Mouse (Mus musculus) v-Abl transformed pro-B cells (cell line): ENCODE data around the gene Grk4.

ENCODE experiments used
- in situ Hi-C, 2 experiments: fragments of 400-800 bp; cut with MboI; formaldehyde crosslinking; loops; one replicate each; pipeline ENCODE4 v1.15.1; 2025; ENCODE audit not compliant: unreplicated experiment in 2 of 2

Gene Grk4

DNA sequence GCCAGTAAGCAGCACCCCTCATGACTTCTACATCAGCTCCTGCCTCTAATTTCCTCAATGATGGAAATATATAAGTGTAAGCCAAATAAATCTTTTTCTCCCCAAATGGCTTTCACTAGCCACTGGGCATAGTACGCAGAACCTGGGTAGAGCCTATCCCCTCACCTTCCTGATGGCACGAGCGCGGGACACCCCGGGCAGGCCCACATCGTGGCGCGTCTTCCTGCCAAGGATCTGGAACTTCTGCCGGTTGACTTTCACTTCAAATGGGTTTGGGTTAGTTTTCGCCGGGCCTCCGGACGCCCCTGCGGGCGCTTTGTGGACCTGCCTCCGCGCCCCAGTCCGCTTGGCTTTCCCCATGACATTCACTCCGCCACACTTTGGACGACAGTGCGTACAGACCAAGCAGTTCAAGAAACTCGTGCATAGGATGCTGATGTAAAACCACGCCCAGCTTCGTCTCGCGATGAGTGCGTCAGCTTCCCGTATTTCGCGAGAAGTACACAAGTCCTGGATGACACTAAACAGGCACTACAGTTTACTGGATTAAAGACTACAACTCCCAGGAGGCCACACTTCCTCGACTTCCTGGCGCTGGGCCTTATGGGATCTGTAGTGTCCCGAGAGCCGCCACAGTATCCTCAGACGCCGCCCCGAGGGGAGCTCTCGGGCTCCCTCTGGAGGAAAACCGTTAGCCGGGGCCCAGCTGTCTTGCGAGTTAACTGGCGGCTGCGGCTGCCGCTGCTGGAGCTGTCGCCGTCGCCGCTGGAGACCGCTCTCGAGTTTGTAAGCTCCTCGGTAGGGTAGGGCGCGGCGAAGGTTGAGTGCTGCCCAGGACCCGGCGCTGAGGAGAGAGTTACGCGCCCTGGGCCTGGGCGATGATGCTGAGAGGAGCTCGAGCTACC lies at the start of gene Grk4, which contains the start of gene Nop14:
Grk4 (plus strand) TSS at position 694 of the 905 bp plus-strand sequence.
Nop14 (minus strand) TSS at position 463 of the 905 bp plus-strand sequence.
- in situ Hi-C loops: no loop called here

DNA sequence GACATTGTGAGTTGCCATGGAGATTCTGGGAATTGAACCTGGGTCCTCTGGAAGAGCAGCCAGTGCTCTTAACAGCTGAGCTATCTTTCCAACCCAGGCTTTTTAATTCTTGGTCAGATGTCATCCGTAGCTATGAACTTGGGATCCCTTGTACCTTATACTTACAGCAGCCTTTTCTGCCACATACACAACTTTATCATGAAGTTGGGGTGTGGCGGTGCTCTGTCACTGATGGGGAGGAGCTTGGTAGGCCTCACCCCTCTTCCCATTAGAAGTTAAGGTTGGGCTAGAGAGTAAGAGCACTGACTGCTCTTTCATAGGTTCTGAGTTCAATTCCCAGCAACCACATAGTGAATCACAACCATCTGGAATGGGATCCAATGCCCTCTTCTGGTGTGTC lies 27.2 kb upstream of the Grk4 start:
- in situ Hi-C loops: loop anchor here in 1 of 2 experiments (25.0 kb wide), 1 partner anchor 521 kb away; no protein-coding TSS in a partner anchor

DNA sequence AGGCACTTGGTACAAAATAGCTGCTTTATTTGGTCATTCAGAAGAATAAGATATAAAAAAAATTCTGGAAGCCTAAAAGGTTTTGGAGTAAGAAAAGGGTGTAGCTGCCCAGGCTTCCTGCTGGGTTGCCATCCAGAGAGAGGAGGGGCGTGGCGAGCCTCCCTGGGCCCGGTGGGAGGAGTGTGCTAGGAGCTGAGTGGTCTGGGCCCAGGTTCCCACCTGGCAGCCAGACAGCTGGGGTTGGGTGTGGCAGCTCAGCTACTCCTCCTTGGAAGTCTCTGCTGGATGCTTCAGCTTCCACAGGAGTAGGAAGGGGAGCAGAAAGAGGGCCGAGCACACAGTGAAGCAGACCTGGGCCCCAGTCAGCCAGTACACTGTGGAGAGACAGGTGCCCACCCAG lies 26.5 kb upstream of the Grk4 start:
- in situ Hi-C loops: loop anchor here in 1 of 2 experiments (25.0 kb wide), 1 partner anchor 521 kb away; no protein-coding TSS in a partner anchor

DNA sequence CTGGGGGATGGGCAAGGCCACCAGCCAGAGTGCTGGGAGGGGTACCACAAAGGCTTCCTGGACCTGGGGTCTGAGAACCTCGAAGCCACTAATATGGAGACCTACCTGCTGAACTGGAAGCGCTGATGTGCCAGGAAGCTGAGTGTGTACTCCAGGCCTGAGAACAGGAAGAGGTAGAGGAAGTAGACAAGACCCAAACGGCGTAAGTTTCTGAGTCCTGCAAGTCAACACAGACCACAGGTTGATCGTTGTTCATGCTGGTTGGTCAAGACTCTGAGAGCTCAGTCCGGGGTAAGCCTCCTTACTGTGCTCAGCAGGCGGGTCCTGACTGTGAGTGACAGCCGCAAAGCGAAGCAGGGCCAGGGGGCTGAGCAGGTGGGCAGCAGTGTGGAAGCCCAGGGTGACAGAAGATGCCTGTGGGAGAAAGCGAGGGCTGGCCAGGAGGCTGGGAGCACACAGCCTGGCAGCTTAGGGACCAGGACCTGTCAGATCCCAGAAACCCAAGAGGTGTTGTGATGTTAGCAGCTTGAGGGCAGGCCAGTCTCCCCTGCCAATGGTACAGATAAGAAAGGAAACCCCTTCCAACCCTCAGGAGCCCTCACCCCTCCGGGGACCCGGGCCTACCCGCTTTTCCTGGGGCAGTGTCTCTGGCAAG lies 25.3 kb upstream of the Grk4 start:
- in situ Hi-C loops: loop anchor here in 1 of 2 experiments (5.0 to 25.0 kb wide), 2 partner anchors 88 to 523 kb away; no protein-coding TSS in a partner anchor

DNA sequence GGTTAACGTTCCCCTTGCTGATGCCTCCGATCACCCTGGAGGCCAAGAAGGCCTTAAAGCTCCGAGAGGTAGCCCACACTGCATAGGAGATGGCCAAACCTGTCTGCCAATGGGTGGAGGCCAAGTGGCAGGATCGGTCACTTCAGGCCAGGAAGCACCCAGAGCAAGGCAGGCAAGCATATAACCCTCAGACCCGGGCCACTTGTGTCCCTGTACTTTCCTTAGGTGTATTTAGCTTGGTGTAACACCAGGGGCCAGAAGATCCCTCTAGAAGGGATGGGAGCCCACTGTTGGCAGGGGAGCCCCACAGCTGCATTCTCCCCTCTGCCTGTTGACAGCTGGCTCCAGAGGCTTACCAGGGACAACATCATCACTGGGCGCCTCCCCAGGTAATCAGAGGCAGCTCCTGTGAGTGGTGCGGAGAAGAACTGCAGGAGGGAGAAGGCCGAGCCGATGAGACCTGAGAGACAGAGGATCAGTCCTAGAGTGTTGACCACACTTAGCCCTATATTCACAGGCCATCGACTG lies 24.4 kb upstream of the Grk4 start:
- in situ Hi-C loops: loop anchor here in 1 of 2 experiments (5.0 to 25.0 kb wide), 2 partner anchors 88 to 523 kb away; no protein-coding TSS in a partner anchor

DNA sequence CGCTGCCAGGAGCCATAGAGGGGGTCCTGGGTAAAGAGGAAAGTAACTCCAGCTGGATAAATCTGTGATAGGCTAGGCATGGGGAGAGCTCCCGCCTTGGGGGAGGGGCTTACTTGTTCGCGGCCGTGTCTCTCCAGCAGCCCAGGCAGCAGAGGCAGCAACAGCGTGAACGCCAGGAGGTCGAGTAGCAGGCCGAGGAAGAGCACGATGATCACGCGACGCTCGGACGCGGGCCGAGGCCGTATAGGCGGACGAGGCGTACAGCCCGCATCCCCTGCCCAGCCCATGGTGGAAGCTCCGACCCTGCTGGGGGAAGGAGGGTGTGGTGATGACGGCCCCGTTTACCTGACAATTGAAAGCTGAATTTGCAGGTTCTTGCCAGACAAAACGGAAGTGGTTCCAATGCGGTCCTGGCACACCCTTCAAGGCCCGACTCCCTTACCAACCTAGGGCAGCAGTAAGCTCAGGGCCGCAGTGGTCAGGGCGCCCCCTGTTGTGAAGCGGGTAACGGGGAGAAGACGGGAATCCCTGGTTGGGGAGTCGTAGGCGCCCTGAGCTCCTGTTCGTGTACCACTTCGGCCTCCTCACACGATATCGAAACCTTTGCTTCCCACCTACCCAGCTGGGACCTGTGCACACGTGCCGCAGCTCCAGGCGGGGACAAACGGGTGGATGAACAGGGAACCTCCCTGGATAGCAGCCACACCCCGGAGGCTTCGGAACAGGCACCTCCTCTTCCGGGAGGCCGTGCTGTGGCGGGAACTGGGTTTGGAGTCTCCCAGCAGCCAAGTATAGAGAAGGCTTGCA lies 23.5 kb upstream of the Grk4 start, which contains the start of gene Mfsd10:
Mfsd10 (minus strand) TSS at position 732 of the 807 bp plus-strand sequence.
- in situ Hi-C loops: loop anchor here in 1 of 2 experiments (5.0 to 25.0 kb wide), 2 partner anchors 89 to 524 kb away; no protein-coding TSS in a partner anchor

DNA sequence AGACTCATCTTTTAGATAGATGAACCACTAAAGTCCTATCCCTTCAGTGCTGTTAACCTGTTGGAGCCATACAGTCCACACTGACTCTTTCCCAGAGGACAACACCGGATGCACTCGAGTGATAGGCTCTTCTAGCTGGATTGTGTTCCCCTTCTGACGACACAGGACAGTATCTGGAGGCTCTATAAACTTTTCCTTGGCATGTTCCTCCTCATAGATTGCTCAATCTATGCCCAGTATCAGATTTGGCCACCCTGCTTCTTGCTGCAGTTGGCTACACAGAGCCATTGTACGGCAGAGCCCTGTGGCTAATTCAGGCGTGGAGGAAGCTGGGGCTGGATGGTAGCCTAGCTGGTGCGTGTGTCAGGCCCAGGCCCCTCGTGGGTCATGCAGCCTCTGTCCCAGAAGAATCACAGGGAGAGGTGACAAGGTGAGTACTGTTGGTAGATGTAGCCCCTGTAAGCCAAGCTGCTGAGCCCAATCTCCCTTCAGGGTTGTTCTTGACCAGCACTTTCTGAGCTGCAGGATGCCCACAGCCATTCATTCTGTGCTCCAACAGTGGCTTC lies 22.5 kb upstream of the Grk4 start:
- in situ Hi-C loops: loop anchor here in 1 of 2 experiments (5.0 to 25.0 kb wide), 2 partner anchors 90 to 525 kb away; no protein-coding TSS in a partner anchor

DNA sequence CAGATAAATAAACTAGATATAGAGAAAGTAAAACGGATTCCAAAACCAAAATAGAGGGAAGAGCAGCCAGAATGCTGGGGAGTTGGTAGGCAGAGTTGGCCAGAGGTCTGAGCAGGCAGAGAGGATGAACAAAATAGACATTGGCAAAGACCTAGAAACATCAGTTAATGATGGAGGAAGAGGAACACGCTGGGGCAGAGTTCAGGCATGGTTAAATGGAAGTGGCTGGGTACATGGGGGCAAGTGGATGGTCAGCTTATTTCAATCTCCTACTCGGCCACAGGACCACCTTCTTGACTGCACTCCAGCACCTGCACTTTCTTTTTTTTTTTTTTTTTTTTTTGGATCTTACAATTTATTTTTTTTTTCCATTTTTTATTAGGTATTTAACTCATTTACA lies 18.2 kb upstream of the Grk4 start:
- in situ Hi-C loops: loop anchor here in 1 of 2 experiments (10.0 to 25.0 kb wide), 2 partner anchors 347 to 530 kb away; no protein-coding TSS in a partner anchor

DNA sequence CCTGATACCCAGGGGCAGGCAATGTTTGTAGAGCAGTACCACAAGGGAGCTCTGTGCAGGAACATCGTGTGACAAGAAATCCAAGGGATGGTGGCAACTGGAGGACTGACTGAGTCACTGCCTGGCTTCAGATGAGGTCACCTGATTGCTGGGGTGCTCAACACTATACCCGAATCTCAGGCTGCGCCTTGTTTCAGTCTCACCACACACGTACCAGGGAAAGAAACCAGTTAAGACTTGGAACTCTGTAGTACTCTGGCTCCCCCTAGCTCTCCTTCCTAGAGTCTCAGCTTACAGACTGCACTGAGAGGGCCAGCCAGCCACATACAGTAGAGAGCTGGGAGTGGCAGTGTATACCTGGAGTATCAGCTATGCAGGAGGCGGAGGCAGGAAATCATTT lies 17.2 kb upstream of the Grk4 start:
- in situ Hi-C loops: loop anchor here in 1 of 2 experiments (10.0 to 25.0 kb wide), 2 partner anchors 348 to 531 kb away; no protein-coding TSS in a partner anchor

DNA sequence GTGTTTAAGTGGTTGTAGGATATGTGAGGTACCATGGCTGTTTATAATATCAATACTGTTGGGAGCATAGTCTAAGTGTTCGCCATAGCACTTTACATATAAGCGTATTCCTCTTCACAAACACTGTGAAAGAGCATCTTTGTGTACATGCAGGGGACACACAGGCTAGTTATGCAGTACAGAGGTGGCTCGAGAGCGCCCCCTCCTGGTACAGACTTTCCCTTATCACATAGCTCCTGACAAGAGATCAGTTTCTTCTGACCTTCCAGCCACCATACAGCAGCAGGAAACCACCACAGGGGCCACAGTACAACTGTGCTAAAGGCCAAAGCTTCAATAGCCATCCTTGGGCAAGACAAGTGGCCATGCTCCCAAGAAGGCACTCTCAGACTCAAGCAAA lies 12.6 kb upstream of the Grk4 start:
- in situ Hi-C loops: loop anchor here (5.0 to 25.0 kb wide), 5 partner anchors 130 to 535 kb away; partner anchors contain the start of gene Tnip2 (in 1 of the 2)

DNA sequence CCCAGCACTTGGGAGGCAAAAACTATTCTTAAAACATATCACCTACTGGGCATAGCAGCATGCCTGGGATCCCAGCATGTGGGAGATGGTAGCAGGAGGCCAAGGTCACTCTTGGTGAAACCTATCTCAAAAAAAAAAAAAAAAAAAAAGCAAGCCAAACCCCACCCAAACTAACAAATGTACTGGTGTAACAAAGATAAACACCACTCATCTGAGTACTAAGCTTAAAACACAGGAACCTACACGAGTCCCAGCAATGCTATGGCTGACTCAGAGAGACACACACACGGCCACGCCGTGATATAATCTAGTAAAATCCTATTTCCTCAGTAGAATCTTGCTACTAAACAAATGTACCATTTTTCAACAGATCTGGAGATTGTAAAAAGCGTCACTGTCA lies 7.2 kb upstream of the Grk4 start:
- in situ Hi-C loops: no loop called here

DNA sequence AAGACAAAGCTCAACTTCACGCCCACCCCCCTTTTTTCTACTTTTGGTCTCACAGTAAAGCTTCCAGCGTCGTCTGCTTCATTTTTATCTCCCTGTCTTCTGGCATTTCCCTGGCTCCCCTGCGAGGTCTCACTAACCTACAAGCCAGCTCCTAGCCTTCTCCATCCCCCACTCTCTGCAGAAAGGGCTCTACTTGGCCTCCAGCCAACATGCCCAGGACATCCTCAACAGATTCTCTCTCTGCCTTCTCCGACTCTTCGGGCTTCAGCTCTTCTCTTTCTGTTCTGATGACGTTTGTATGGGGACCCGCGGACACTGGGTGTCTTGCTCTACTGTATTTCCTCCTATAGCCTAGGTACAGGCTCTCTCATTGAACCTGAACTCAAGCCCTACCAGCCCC lies 5.3 kb upstream of the Grk4 start:
- in situ Hi-C loops: no loop called here

DNA sequence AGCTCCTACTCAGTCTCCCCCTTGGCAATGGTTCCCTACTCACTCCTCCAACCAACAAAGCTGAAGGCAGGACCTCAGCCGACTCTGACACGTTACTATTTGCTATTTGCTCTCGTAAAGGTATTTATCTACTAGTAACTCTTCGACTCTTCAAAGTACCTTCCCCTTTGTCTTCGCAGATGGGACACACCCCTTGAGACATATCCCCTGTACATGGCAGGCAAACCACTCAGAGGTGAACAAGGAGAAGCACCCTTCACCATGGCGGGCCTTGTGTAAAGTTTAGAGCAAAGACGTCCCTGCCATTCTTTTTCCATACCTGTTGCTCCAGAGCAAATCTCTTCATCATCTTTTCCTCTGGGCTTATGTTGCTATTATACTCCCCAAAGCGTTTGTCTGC lies 2.6 kb upstream of the Grk4 start:
- in situ Hi-C loops: no loop called here

DNA sequence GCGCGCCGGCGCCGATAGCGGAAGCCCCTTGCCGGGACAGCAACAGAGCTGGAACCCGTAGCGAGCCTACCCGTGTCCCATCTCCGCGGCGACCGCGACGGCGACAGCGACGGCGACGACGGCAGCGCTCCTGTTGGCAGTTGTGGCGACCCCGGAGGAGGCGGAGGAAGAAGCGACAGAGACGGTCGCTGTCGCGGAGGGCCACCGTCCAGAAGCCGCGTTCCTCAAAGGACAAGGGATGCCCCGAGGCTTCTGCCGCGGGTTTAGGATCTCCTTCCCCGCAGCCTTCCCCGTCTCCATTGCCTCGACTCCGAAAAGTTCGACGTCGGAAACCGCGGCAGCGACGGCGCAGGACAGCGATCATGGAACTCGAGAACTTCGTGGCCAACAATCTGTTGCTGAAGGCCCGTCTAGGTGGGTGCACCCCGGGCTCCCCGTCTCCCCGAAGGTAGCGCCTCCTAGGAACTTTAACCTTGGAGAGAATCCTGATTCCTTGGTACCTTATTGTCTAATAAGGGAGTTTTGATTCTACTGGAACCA lies 482 bp downstream of the Grk4 start:
- in situ Hi-C loops: no loop called here

DNA sequence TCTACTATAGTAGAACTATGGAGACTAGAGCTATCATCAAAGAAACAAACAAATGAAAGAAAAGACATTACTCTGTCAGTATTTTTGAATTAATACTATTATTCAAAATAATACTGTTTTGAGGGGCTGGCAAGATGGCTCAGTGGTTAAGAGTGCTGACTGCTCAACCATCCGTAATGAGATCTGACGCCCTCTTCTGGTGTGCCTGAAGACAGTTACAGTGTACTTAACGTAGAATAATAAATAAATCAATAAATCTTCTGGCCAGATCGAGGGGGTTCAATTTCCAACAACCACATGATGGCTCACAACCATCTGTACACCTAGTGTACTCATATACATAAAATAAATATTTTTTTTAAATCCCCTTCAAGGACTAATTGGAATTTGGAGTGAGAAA lies 1.7 kb downstream of the Grk4 start:
- in situ Hi-C loops: no loop called here

DNA sequence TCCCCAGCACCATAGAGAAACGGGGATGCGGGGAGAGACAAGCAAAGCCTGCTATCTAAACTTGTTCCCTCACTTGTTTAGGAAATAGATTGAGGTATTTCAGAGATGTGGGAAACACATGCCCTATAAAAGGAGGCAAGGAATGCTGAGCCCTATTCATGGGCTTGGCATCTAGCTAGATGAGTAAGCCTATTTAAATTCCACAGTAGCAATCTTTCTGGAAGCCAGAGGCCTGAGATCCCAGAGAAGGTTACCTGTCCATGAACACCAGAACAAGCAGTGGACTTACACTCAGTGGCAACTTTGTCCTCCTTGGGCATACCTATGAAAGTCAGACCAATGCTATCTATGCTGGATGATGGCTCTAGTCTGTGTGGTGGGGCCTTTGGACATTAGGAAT lies 3.1 kb downstream of the Grk4 start:
- in situ Hi-C loops: no loop called here

DNA sequence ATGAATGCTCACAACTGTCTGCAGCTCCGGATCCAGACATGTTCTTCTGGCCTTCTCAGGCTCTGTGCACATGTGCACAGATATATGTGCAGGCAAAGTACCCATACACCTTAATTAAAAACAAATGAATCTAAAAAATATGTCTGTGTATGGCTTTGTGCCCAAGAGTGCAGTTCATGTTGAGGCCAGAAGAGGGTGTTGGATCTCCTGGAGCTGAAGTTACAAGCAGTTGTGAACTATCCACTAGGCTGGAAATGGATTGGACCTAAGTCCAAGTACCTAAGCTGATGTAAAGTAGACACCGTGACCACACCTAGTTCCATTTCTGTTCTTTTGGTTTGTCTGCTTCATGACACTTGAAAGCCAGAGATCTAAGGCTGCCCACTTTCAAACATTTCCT lies 9.3 kb downstream of the Grk4 start:
- in situ Hi-C loops: loop anchor here in 1 of 2 experiments (5.0 kb wide), 1 partner anchor 373 kb away; the partner anchor contains the start of gene Hgfac

DNA sequence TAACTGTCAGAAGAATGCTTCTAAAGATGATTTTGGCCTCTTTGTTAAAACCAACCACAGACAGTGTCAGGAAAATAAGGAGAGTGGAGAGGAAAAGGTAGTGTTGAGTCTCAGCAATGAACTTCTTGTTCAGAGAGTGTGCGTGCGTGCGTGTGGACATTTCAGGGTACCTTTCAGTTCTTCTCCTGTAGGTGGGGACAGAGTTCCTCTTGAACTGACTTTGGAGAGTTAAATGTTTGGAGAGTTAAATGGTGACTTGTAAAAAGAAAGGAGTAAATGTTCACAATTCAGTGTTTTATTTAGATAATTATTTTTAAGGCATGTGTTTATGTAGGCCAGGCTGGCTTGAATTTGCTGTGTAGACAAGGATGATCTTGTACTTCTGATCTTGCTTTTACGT lies 10.1 kb downstream of the Grk4 start:
- in situ Hi-C loops: loop anchor here in 1 of 2 experiments (5.0 kb wide), 1 partner anchor 377 kb away; no protein-coding TSS in a partner anchor

DNA sequence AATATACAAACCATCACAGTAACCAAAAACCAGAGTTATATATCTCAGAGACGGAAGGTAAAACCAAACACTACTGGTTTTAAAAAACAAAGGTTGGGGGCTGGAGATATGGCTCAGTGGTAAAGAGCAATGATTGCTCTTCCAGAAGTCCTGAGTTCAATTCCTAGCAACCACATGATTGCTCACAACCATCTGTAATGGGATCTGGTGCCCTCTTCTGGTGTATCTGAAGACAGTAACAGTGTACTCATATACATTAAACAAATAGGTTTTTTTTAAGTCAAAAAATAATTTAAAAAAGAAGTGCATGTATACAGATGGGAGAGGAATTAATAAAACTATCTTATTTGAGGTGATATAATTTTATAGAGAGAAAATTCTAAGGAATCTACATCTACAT lies 29.7 kb downstream of the Grk4 start:
- in situ Hi-C loops: loop anchor here in 1 of 2 experiments (25.0 kb wide), 1 partner anchor 1278 kb away; no protein-coding TSS in a partner anchor
